ENCODE assay signal across 17 mouse cellular contexts in the genomic region with DNA sequence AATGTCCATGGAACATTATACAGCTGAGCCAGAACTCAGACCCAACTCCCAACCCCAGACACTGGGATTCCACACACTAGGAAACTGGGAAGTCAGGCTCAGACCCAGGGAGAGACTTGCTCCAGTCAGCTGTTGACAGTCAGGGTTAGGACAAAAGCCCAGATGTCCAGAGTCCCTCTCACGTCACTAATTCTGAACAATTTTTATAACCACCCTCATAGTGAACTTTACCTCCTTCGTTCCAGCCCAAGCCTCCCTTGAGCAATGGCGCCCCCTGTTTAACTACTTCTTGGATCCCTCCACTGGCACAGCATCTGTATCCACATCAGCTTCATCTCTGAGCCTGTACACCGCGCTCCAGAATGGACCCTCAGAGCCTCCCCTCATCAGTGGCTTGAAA. TPM values are rescaled to one million over a fixed set of nuclear protein-coding genes. Genes with fewer than 3 reads are reported as not detected.
DNase-seq lines count a peak whose midpoint lies in the region; ATAC-seq and TF ChIP-seq lines count a peak whose summit lies in the region.
"Had no signal": no experiment of that assay in that cellular context is flagged by ENCODE, and none has a peak within 500 bp of the region (broad histone marks: within the 10 kb centered on the region; RNA-seq: fewer than 3 reads in every experiment).

No protein-coding gene starts in this region.

- 75% methylated on average over 5 of the region's 5 CpGs for WGBS in heart, embryonic 11.5 days (ENCODE audit: insufficient replicate concordance)
- 77% methylated on average over 5 of the region's 5 CpGs for WGBS in lung, postnatal 0 days
- WGBS in intestine, embryonic 15.5 days, result 80% methylated on average over 5 of the region's 5 CpGs
- 54% methylated on average over 5 of the region's 5 CpGs for WGBS in small intestine, adult 2 months

- no peak for TF ChIP-seq POLR2A in small intestine, adult 2 months (IDR thresholded peaks at IDR 0.05; ENCODE audit: low read depth, low read length)

- no peaks in the 10 kb centered on the region for H3K9me3 ChIP-seq in heart, embryonic 11.5 days (replicated peaks; ENCODE audit: control insufficient read depth, low read length)
- no peaks in the 10 kb centered on the region for H3K9me3 ChIP-seq in lung, postnatal 0 days (ENCODE audit: low read length)
- no peaks in the 10 kb centered on the region for H3K9me3 ChIP-seq in intestine, embryonic 15.5 days
- H3K9me3 ChIP-seq: embryonic facial prominence, embryonic 13.5 days; forebrain, embryonic 10.5 days; hindbrain, embryonic 13.5 days; limb, embryonic 13.5 days; midbrain, embryonic 13.5 days had no signal

- H3K27me3 ChIP-seq in heart, embryonic 11.5 days (ENCODE audit: control insufficient read depth, insufficient read depth, low read length), result no peaks in the 10 kb centered on the region
- no peaks in the 10 kb centered on the region for H3K27me3 ChIP-seq in lung, postnatal 0 days (replicated peaks; ENCODE audit: insufficient read depth, low read length)
- H3K27me3 ChIP-seq in intestine, embryonic 15.5 days (replicated peaks), result no peaks in the 10 kb centered on the region
- H3K27me3 ChIP-seq in small intestine, adult 2 months (ENCODE audit: control insufficient read depth, insufficient read depth, low read length), result no peaks in the 10 kb centered on the region
- H3K27me3 ChIP-seq: embryonic facial prominence, embryonic 13.5 days; hindbrain, embryonic 13.5 days; limb, embryonic 13.5 days; midbrain, embryonic 13.5 days had no signal

- no peak overlapping the region for H3K4me3 ChIP-seq in heart, embryonic 11.5 days (ENCODE audit: low read depth, low read length)
- H3K4me3 ChIP-seq in lung, postnatal 0 days (ENCODE audit: low read depth, low read length), result no peak overlapping the region
- H3K4me3 ChIP-seq in intestine, embryonic 15.5 days (replicated peaks), result no peak overlapping the region
- peak overlapping the region; percentile 52 for H3K4me3 ChIP-seq in small intestine, adult 2 months (ENCODE audit: low read depth, low read length)
- H3K4me3 ChIP-seq: embryonic facial prominence, embryonic 13.5 days; forebrain, embryonic 10.5 days; hindbrain, embryonic 13.5 days; limb, embryonic 13.5 days; midbrain, embryonic 13.5 days had no signal

- H3K36me3 ChIP-seq in heart, embryonic 11.5 days (ENCODE audit: control insufficient read depth, insufficient read depth, low read length), result no peaks in the 10 kb centered on the region
- no peaks in the 10 kb centered on the region for H3K36me3 ChIP-seq in lung, postnatal 0 days (ENCODE audit: insufficient read depth, low read length)
- no peaks in the 10 kb centered on the region for H3K36me3 ChIP-seq in intestine, embryonic 15.5 days
- no peaks in the 10 kb centered on the region for H3K36me3 ChIP-seq in small intestine, adult 2 months (ENCODE audit: control insufficient read depth, insufficient read depth, low read length)
- H3K36me3 ChIP-seq: embryonic facial prominence, embryonic 13.5 days; forebrain, embryonic 10.5 days; hindbrain, embryonic 13.5 days; limb, embryonic 13.5 days; midbrain, embryonic 13.5 days had no signal

- no peak overlapping the region for H3K9ac ChIP-seq in heart, embryonic 11.5 days (ENCODE audit: low read depth, low read length)
- no peak overlapping the region for H3K9ac ChIP-seq in lung, postnatal 0 days (replicated peaks; ENCODE audit: low read depth)
- H3K9ac ChIP-seq in intestine, embryonic 15.5 days, result no peak overlapping the region
- H3K9ac ChIP-seq: embryonic facial prominence, embryonic 13.5 days; hindbrain, embryonic 13.5 days; limb, embryonic 13.5 days; midbrain, embryonic 13.5 days had no signal

- H3K4me1 ChIP-seq in heart, embryonic 11.5 days (ENCODE audit: control insufficient read depth, insufficient read depth, low read length), result peaks cover 4% of the 10 kb centered on the region; the same call in 1 of the 2 replicates
- H3K4me1 ChIP-seq in lung, postnatal 0 days (ENCODE audit: insufficient read depth, low read depth, low read length), result no peaks in the 10 kb centered on the region
- H3K4me1 ChIP-seq in intestine, embryonic 15.5 days (replicated peaks), result 0 out of 2 replicates have a peak, but pooled peaks cover 4% of the 10 kb centered on the region
- peaks cover 11% of the 10 kb centered on the region; the same call in 1 of the 2 replicates for H3K4me1 ChIP-seq in small intestine, adult 2 months (ENCODE audit: control insufficient read depth, insufficient read depth, insufficient read length, low read length)
- H3K4me1 ChIP-seq: hindbrain, embryonic 13.5 days; midbrain, embryonic 13.5 days had no signal

- no peak for TF ChIP-seq EP300 in lung, postnatal 0 days (IDR thresholded peaks at IDR 0.05)

- no peak for ATAC-seq in heart, embryonic 11.5 days (replicated peaks; ENCODE audit: insufficient number of reproducible peaks, low FRiP score, low TSS enrichment)
- 0 out of 2 replicates have a peak, but pooled peaks have one; percentile 16 for ATAC-seq in lung, postnatal 0 days
- 0 out of 2 replicates have a peak, but pooled peaks have one; percentile 13 for ATAC-seq in intestine, embryonic 15.5 days
- ATAC-seq: activated CD4-positive, CD25-positive, alpha-beta regulatory T cell, adult 4 months; midbrain, embryonic 13.5 days had no signal

- no peak; the same call in 1 of the 2 replicates for TF ChIP-seq CTCF in lung, postnatal 0 days (IDR thresholded peaks at IDR 0.05)
- TF ChIP-seq CTCF in small intestine, adult 2 months (IDR thresholded peaks at IDR 0.05; ENCODE audit: extremely low read depth, insufficient read length, insufficient replicate concordance, low read depth, low read length), result peak; percentile 33; the same call in 1 of the 2 replicates

- H3K4me2 ChIP-seq in heart, embryonic 11.5 days, result no peak overlapping the region
- H3K4me2 ChIP-seq in lung, postnatal 0 days (replicated peaks; ENCODE audit: low read depth, low read length), result no peak overlapping the region
- no peak overlapping the region for H3K4me2 ChIP-seq in intestine, embryonic 15.5 days (replicated peaks)
- H3K4me2 ChIP-seq: embryonic facial prominence, embryonic 13.5 days; hindbrain, embryonic 13.5 days; limb, embryonic 13.5 days; midbrain, embryonic 13.5 days had no signal

- peak; percentile 94 for DNase-seq in heart, adult 11 months
- no peak for DNase-seq in lung, postnatal 0 days (ENCODE audit: low spot score)
- DNase-seq in lung, postnatal 4 days, result no peak
- DNase-seq in natural killer cell, adult 2 months (ENCODE audit: low spot score in 2 of 2), result no peak
- DNase-seq in thymus, postnatal 36 days, result no peak
- DNase-seq: cerebellum, adult 18-20 months; right cerebral cortex, postnatal 25 days had no signal

- no peak overlapping the region for H3K27ac ChIP-seq in heart, embryonic 11.5 days (ENCODE audit: low read depth, low read length)
- no peak overlapping the region for H3K27ac ChIP-seq in lung, postnatal 0 days (ENCODE audit: low read length)
- no peak overlapping the region for H3K27ac ChIP-seq in intestine, embryonic 15.5 days
- H3K27ac ChIP-seq in small intestine, adult 2 months (ENCODE audit: insufficient read depth, low read depth, low read length), result peak overlapping the region; percentile 6; the same call in 1 of the 2 replicates
- H3K27ac ChIP-seq: embryonic facial prominence, embryonic 13.5 days; forebrain, embryonic 10.5 days; hindbrain, embryonic 13.5 days; limb, embryonic 13.5 days; midbrain, embryonic 13.5 days had no signal

RNA-seq across cellular contexts. Expression of gene Aqp7, which starts 4.0 kb away (rescaled TPM):
- 0.14 and 0.20 TPM in 2 replicates for polyA plus RNA-seq in heart, embryonic 11.5 days (2014; fragmentation: Nextera tagmentation; extraction: Ambion mirVana)
- 0.10 and 0.24 TPM in 2 replicates for polyA plus RNA-seq in lung, postnatal 0 days (2015; fragmentation: Nextera tagmentation; extraction: Ambion mirVana)
- 0.35 and 0.62 TPM in 2 replicates for polyA plus RNA-seq in intestine, embryonic 15.5 days (2015; fragmentation: Nextera tagmentation; extraction: Ambion mirVana)
- 7.3 and 21.5 TPM in 2 replicates for polyA plus RNA-seq in small intestine, adult 2 months (2012; rRNA removed)
- polyA plus RNA-seq: heart, embryonic 14.5 days; hindbrain, embryonic 13.5 days; midbrain, embryonic 13.5 days had no signal

RNA-seq across cellular contexts. Expression of gene Aqp3, which starts 54.0 kb away (rescaled TPM):
- polyA plus RNA-seq in heart, embryonic 11.5 days (2014; fragmentation: Nextera tagmentation; extraction: Ambion mirVana), result 3.7 and 7.3 TPM in 2 replicates
- 8.7 and 15.3 TPM in 2 replicates for polyA plus RNA-seq in lung, postnatal 0 days (2015; fragmentation: Nextera tagmentation; extraction: Ambion mirVana)
- 2.3 and 2.8 TPM in 2 replicates for polyA plus RNA-seq in intestine, embryonic 15.5 days (2015; fragmentation: Nextera tagmentation; extraction: Ambion mirVana)
- 100 and 126 TPM in 2 replicates for polyA plus RNA-seq in small intestine, adult 2 months (2012; rRNA removed)
- polyA plus RNA-seq: hindbrain, embryonic 13.5 days had no signal
